Mouse (Mus musculus) kidney, embryonic 15.5 days (tissue): ENCODE measurements around the gene Gm2035. TPM values are rescaled to one million over a fixed set of nuclear protein-coding genes. Genes with fewer than 3 reads are reported as not detected.
"Not testable (repeated sequence)": the region's sequence is repeated elsewhere in the genome, so short reads cannot be mapped to it uniquely, and the experiment has no call there.

Source experiments
- ATAC-seq: fragments of 200-750 bp; cut with Nextera tagmentation; replicated peaks from 2 replicates; pipeline ENCODE4 v1.8.0; 2017; ENCODE audit warnings: moderate TSS enrichment; ENCODE audit not compliant: low FRiP score
- H3K27ac ChIP-seq: fragments of 300-500 bp; sonication (generic); 2 replicates; pipeline ENCODE4 v1.5.1; 2015; ENCODE audit warnings: mild to moderate bottlenecking, inconsistent platforms
- H3K27me3 ChIP-seq: fragments of 300-500 bp; sonication (generic); 2 replicates; pipeline ENCODE4 v1.6.1; 2015; ENCODE audit warnings: inconsistent platforms
- H3K36me3 ChIP-seq: fragments of 300-500 bp; sonication (generic); 2 replicates; pipeline ENCODE4 v1.6.1; 2015; ENCODE audit warnings: inconsistent platforms
- H3K4me1 ChIP-seq: fragments of 300-500 bp; sonication (generic); 2 replicates; pipeline ENCODE4 v1.6.1; 2015; ENCODE audit warnings: inconsistent platforms
- H3K4me2 ChIP-seq: fragments of 300-500 bp; sonication (generic); 2 replicates; pipeline ENCODE4 v1.6.1; 2015; ENCODE audit warnings: moderate library complexity, mild to moderate bottlenecking, inconsistent platforms
- H3K4me3 ChIP-seq: fragments of 300-500 bp; sonication (generic); replicated peaks from 2 replicates; pipeline ENCODE4 v1.5.1; 2015; ENCODE audit warnings: mild to moderate bottlenecking, inconsistent platforms
- H3K9ac ChIP-seq: fragments of 300-500 bp; sonication (generic); 2 replicates; pipeline ENCODE4 v1.6.1; 2015; ENCODE audit warnings: mild to moderate bottlenecking, inconsistent platforms
- H3K9me3 ChIP-seq: fragments of 300-500 bp; sonication (generic); replicated peaks from 2 replicates; pipeline ENCODE4 v1.6.1; 2016; ENCODE audit warnings: inconsistent platforms
- WGBS: fragments of 180-500 bp; shearing (Covaris S2); methylation state at CpG from one replicate; pipeline ENCODE4 v1.1.7; 2015; ENCODE audit warnings: mixed read lengths; 5-methylcytosine and 5-hydroxymethylcytosine counted together
- polyA plus RNA-seq: library from polyadenylated mRNA; unstranded; fragments of >200 nt; fragmentation: Nextera tagmentation; extraction: Ambion mirVana; gene quantifications from 2 replicates; pipeline ENCODE4 v1.2.1, GENCODE M21; 2015

Gm2035 gene
- not detected in 2 replicates for polyA plus RNA-seq

DNA sequence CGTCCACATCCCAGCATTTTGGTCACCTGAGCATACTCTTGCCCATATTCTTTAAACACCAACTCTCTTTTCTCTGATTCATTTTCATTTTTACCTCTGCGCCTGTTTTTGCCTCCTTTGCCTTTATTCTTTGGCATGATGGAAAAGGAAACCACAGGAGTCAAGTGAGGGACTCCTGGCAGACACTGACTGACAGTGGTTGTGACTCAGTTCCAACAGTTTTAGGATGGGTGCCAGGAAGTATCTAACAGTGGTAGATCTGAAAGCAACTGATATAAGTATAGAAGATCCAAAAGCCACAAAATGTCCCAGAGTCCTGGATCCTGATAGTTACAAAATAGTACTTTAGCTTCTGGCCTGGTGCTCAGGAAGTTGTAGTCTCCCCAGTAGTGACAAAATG lies at the start of gene Gm2035:
TSS of gene Gm2035 (minus strand) at position 137 of the 400 bp plus-strand sequence.
- 69% methylated on average over 2 of the region's 2 CpGs for WGBS
- H3K36me3 ChIP-seq, result not testable (repeated sequence)

DNA sequence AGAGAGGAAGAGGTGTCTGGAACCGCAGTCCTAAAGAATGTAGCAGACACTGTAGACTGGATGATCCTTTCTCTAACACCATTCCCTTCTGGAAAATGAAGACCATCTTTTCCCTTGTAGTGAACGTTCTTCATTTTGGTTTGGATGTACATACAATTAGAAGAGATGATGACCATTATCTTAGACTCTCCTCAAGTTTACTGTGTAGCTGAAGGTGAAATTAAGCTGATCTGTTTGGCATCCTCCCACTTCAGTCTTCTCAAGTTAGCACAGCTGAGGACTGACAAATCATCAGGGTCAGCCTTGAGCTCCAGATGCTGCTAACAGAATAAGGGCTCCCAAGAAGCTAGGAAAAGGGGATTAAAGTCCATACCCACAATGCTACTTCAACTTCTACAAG lies 34.1 kb upstream of the Gm2035 start, which contains the start of gene Gm2042:
TSS of gene Gm2042 (plus strand) at position 301 of the 400 bp plus-strand sequence.
- not testable (repeated sequence) for H3K4me1 ChIP-seq, H3K27me3 ChIP-seq, ATAC-seq, H3K9ac ChIP-seq, H3K36me3 ChIP-seq, H3K4me2 ChIP-seq, H3K9me3 ChIP-seq, H3K4me3 ChIP-seq, H3K27ac ChIP-seq
- 97% methylated on average over 2 of the region's 2 CpGs for WGBS

More for the DNA sequence above, at the start of gene Gm2035:
- not testable (repeated sequence) for H3K27me3 ChIP-seq, H3K9me3 ChIP-seq, H3K4me3 ChIP-seq, ATAC-seq, H3K4me2 ChIP-seq, H3K27ac ChIP-seq, H3K4me1 ChIP-seq, H3K9ac ChIP-seq

DNA sequence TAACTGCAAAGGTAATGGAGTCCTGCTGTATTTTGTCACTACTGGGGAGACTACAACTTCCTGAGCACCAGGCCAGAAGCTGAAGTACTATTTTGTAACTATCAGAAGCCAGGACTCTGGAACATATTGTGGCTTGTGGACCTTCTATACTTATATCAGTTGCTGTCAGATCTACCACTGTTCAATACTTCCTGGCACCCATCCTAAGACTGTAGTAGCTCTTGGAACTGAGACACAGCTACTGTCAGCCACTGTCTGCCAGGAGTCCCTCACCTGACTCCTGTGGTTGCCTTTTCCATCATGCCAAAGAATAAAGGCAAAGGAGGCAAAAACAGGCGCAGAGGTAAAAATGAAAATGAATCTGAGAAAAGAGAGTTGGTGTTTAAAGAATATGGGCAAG lies 24.6 kb downstream of the Gm2035 start, which contains the start of gene Gm2022:
TSS of gene Gm2022 (plus strand) at position 301 of the 400 bp plus-strand sequence.
- ATAC-seq, H3K4me3 ChIP-seq, H3K27ac ChIP-seq, H3K36me3 ChIP-seq, H3K9me3 ChIP-seq, H3K4me2 ChIP-seq, H3K4me1 ChIP-seq, H3K27me3 ChIP-seq, H3K9ac ChIP-seq: not testable (repeated sequence)
- 100% methylated on average over 1 of the region's 1 CpGs for WGBS

DNA sequence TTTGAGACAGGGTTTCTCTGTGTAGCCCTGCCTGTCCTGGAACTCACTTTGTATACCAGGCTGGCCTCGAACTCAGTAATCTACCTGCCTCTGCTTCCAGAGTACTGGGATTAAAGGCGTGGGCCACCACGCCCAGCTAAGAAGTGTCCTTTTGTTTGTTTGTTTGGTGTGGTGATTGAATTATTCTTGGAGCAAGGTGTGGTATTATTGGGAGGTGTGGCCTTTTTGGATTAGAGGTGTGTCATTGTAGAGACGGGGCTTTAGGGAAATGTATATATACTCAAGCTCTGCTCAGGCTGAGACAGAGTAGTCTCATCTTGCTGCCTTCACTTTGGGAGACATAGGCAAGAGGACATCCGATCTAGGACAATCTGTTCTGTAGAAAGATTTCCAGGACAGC lies 45.9 kb downstream of the Gm2035 start, which contains the start of gene Gm2016:
TSS of gene Gm2016 (plus strand) at position 301 of the 400 bp plus-strand sequence.
- not testable (repeated sequence) for H3K27me3 ChIP-seq, H3K36me3 ChIP-seq, H3K4me1 ChIP-seq, H3K4me2 ChIP-seq, H3K9ac ChIP-seq, H3K27ac ChIP-seq, H3K4me3 ChIP-seq, H3K9me3 ChIP-seq, ATAC-seq
- WGBS, result 86% methylated on average over 5 of the region's 5 CpGs

Other genes starting within 250 kb of the Gm2035 start
- gene Gm21319, start 144.1 kb downstream of the Gm2035 start, polyA plus RNA-seq, result not detected in 2 replicates
- gene Gm21936, start 124.3 kb downstream of the Gm2035 start, polyA plus RNA-seq, result not detected in 2 replicates
- not detected in 2 replicates for gene BB287469, start 103.3 kb downstream of the Gm2035 start, polyA plus RNA-seq
- not detected in 2 replicates for gene Gm2001, start 77.5 kb downstream of the Gm2035 start, polyA plus RNA-seq
- not detected in 2 replicates for gene Gm2016, start 45.8 kb downstream of the Gm2035 start, polyA plus RNA-seq
- gene Gm2022, start 24.5 kb downstream of the Gm2035 start, polyA plus RNA-seq, result not detected in 2 replicates
- gene Gm2042, start 34.2 kb upstream of the Gm2035 start, polyA plus RNA-seq, result not detected in 2 replicates
- not detected in 2 replicates for gene Gm2075, start 92.0 kb upstream of the Gm2035 start, polyA plus RNA-seq
- gene Gm6803, start 98.9 kb upstream of the Gm2035 start, polyA plus RNA-seq, result not detected in 2 replicates
- not detected in 2 replicates for gene Gm2056, start 107.1 kb upstream of the Gm2035 start, polyA plus RNA-seq
- not detected in 2 replicates for gene Gm16368, start 163.8 kb upstream of the Gm2035 start, polyA plus RNA-seq